Mouse (Mus musculus): ENCODE results near the gene Col24a1.

GRCm38 (mm10) chr3:145307209-145307608 lies 14.9 kb downstream of the Col24a1 start:
- no peak for TF ChIP-seq CTCF (conservative IDR thresholded peaks at IDR 0.05; ENCODE audit: low read length)
- no peak for TF ChIP-seq POU5F1 (IDR thresholded peaks at IDR 0.05; ENCODE audit: borderline replicate concordance, low read length)
- no peak for TF ChIP-seq NANOG (IDR thresholded peaks at IDR 0.05; ENCODE audit: borderline replicate concordance, low read length)
